Mouse (Mus musculus) liver, embryonic 13.5 days (tissue): ENCODE measurements around the gene Dld. TPM values are rescaled to one million over a fixed set of nuclear protein-coding genes. Genes with fewer than 3 reads are reported as not detected.

Source experiments
- ATAC-seq: fragments of 200-750 bp; cut with Nextera tagmentation; 2 replicates; pipeline ENCODE4 v1.8.0; 2017; ENCODE audit warnings: low read depth, mild to moderate bottlenecking, moderate number of reproducible peaks, moderate library complexity
- DNase-seq: peaks from one replicate; pipeline ENCODE4 v3.0.0; 2022
- H3K27ac ChIP-seq: fragments of 300-500 bp; sonication (generic); 2 replicates; pipeline ENCODE4 v1.5.1; 2015; ENCODE audit warnings: moderate library complexity, mild to moderate bottlenecking, inconsistent platforms
- H3K27me3 ChIP-seq: fragments of 300-500 bp; sonication (generic); 2 replicates; pipeline ENCODE4 v1.6.1; 2015; ENCODE audit warnings: mild to moderate bottlenecking, inconsistent platforms
- H3K36me3 ChIP-seq: fragments of 300-500 bp; sonication (generic); 2 replicates; pipeline ENCODE4 v1.6.1; 2015; ENCODE audit warnings: mild to moderate bottlenecking, inconsistent platforms
- H3K4me1 ChIP-seq: fragments of 300-500 bp; sonication (generic); replicated peaks from 2 replicates; pipeline ENCODE4 v1.6.1; 2015; ENCODE audit warnings: inconsistent platforms
- H3K4me2 ChIP-seq: fragments of 300-500 bp; sonication (generic); 2 replicates; pipeline ENCODE4 v1.6.1; 2015; ENCODE audit warnings: inconsistent platforms, mild to moderate bottlenecking, moderate library complexity
- H3K4me3 ChIP-seq: fragments of 300-500 bp; sonication (generic); replicated peaks from 2 replicates; pipeline ENCODE4 v1.5.1; 2015; ENCODE audit warnings: mild to moderate bottlenecking, inconsistent platforms
- H3K9ac ChIP-seq: fragments of 300-500 bp; sonication (generic); 2 replicates; pipeline ENCODE4 v1.6.1; 2015; ENCODE audit warnings: mild to moderate bottlenecking, inconsistent platforms
- H3K9me3 ChIP-seq: fragments of 300-500 bp; sonication (generic); replicated peaks from 2 replicates; pipeline ENCODE4 v1.6.1; 2016; ENCODE audit warnings: inconsistent platforms
- WGBS: fragments of 180-500 bp; shearing (Covaris S2); methylation state at CpG from one replicate; pipeline ENCODE4 v1.1.7; 2015; ENCODE audit not compliant: insufficient replicate concordance; 5-methylcytosine and 5-hydroxymethylcytosine counted together
- polyA plus RNA-seq: library from polyadenylated mRNA; unstranded; fragments of >200 nt; fragmentation: Nextera tagmentation; extraction: Ambion mirVana; gene quantifications from 2 replicates; pipeline ENCODE4 v1.2.1, GENCODE M21; 2015

Dld gene
- polyA plus RNA-seq, 1 experiment from 2014 or later: 94.1 TPM

- Histone ChIP-seq H3K4me1 (no peaks in the 10 kb centered on the region), H3K4me2 (no peak overlapping the region), H3K9me3 (no peaks in the 10 kb centered on the region), H3K27me3 (no peaks in the 10 kb centered on the region), H3K36me3 (no peaks in the 10 kb centered on the region), H3K27ac (no peak overlapping the region), H3K4me3 (no peak overlapping the region), H3K9ac (no peak overlapping the region)
- WGBS: 56% methylated on average over 5 of the region's 5 CpGs
- ATAC-seq: no peak
- DNase-seq: no peak
Observed at GRCm38 (mm10) chr12:31306075-31306675, 45.1 kb downstream of the Dld start.

- no peak overlapping the region for H3K4me2 ChIP-seq
- H3K27me3 ChIP-seq: no peaks in the 10 kb centered on the region
- 74% methylated on average over 16 of the region's 16 CpGs for WGBS
- H3K4me1 ChIP-seq: no peaks in the 10 kb centered on the region
- H3K9me3 ChIP-seq: no peaks in the 10 kb centered on the region
- no peak overlapping the region for H3K4me3 ChIP-seq
- H3K27ac ChIP-seq: no peak overlapping the region
- ATAC-seq (no peak), DNase-seq (no peak)
- no peaks in the 10 kb centered on the region for H3K36me3 ChIP-seq
- no peak overlapping the region for H3K9ac ChIP-seq
Observed at GRCm38 (mm10) chr12:31302766-31303511, 48.3 kb downstream of the Dld start.

GRCm38 (mm10) chr12:31302266-31302665 lies 49.0 kb downstream of the Dld start:
- no peak for ATAC-seq
- Histone ChIP-seq H3K27me3 (no peaks in the 10 kb centered on the region), H3K36me3 (no peaks in the 10 kb centered on the region), H3K9me3 (no peaks in the 10 kb centered on the region), H3K27ac (no peak overlapping the region), H3K4me1 (no peaks in the 10 kb centered on the region), H3K4me3 (no peak overlapping the region), H3K4me2 (no peak overlapping the region), H3K9ac (no peak overlapping the region)
- WGBS: 64% methylated on average over 5 of the region's 5 CpGs
- no peak for DNase-seq

- Histone ChIP-seq H3K36me3 (no peaks in the 10 kb centered on the region), H3K9ac (no peak overlapping the region)
- WGBS: 84% methylated on average over 9 of the region's 9 CpGs
Observed at GRCm38 (mm10) chr12:31300276-31300675, 51.0 kb downstream of the Dld start.

GRCm38 (mm10) chr12:31299676-31300197 lies 51.5 kb downstream of the Dld start:
- no peak overlapping the region for H3K4me2 ChIP-seq
- WGBS: 53% methylated on average over 14 of the region's 14 CpGs
- no peak overlapping the region for H3K27ac ChIP-seq
- H3K27me3 ChIP-seq: no peaks in the 10 kb centered on the region
- no peaks in the 10 kb centered on the region for H3K36me3 ChIP-seq
- ATAC-seq: no peak
- no peaks in the 10 kb centered on the region for H3K9me3 ChIP-seq
- H3K9ac ChIP-seq: no peak overlapping the region
- DNase-seq: no peak
- H3K4me1 ChIP-seq: peaks cover 2% of the 10 kb centered on the region; the same call in 1 of the 2 replicates
- no peak overlapping the region for H3K4me3 ChIP-seq

More at GRCm38 (mm10) chr12:31300276-31300675, 51.0 kb downstream of the Dld start:
- H3K4me3 ChIP-seq: no peak overlapping the region
- no peak overlapping the region for H3K4me2 ChIP-seq
- H3K4me1 ChIP-seq: no peaks in the 10 kb centered on the region
- ATAC-seq (no peak), DNase-seq (no peak)
- no peaks in the 10 kb centered on the region for H3K9me3 ChIP-seq
- no peak overlapping the region for H3K27ac ChIP-seq
- H3K27me3 ChIP-seq: no peaks in the 10 kb centered on the region

GRCm38 (mm10) chr12:31299126-31299525 lies 52.1 kb downstream of the Dld start:
- 71% methylated on average over 3 of the region's 3 CpGs for WGBS
- no peak overlapping the region for H3K27ac ChIP-seq
- H3K9me3 ChIP-seq: no peaks in the 10 kb centered on the region
- peaks cover 4% of the 10 kb centered on the region; the same call in 1 of the 2 replicates for H3K4me1 ChIP-seq
- H3K9ac ChIP-seq: no peak overlapping the region
- DNase-seq: no peak
- ATAC-seq: no peak
- no peak overlapping the region for H3K4me3 ChIP-seq
- no peaks in the 10 kb centered on the region for H3K36me3 ChIP-seq
- H3K4me2 ChIP-seq: no peak overlapping the region
- no peaks in the 10 kb centered on the region for H3K27me3 ChIP-seq

GRCm38 (mm10) chr12:31298530-31298929 lies 52.7 kb downstream of the Dld start:
- Histone ChIP-seq H3K9me3 (no peaks in the 10 kb centered on the region), H3K4me2 (no peak overlapping the region), H3K27me3 (no peaks in the 10 kb centered on the region), H3K36me3 (no peaks in the 10 kb centered on the region), H3K9ac (no peak overlapping the region), H3K27ac (no peak overlapping the region), H3K4me3 (no peak overlapping the region), H3K4me1 (peaks cover 6% of the 10 kb centered on the region; the same call in 1 of the 2 replicates)
- ATAC-seq (no peak), DNase-seq (no peak)
- 68% methylated on average over 8 of the region's 8 CpGs for WGBS

- Histone ChIP-seq H3K9ac (no peak overlapping the region), H3K36me3 (no peaks in the 10 kb centered on the region), H3K9me3 (no peaks in the 10 kb centered on the region), H3K4me1 (peaks cover 6% of the 10 kb centered on the region; the same call in 1 of the 2 replicates), H3K4me3 (no peak overlapping the region), H3K4me2 (no peak overlapping the region), H3K27me3 (no peaks in the 10 kb centered on the region), H3K27ac (no peak overlapping the region)
- 77% methylated on average over 4 of the region's 4 CpGs for WGBS
- ATAC-seq: no peak
- DNase-seq: no peak
Observed at GRCm38 (mm10) chr12:31298122-31298521, 53.1 kb downstream of the Dld start.

- Histone ChIP-seq H3K4me3 (no peak overlapping the region), H3K4me2 (no peak overlapping the region), H3K9ac (no peak overlapping the region), H3K9me3 (no peaks in the 10 kb centered on the region), H3K27ac (no peak overlapping the region), H3K36me3 (no peaks in the 10 kb centered on the region), H3K27me3 (no peaks in the 10 kb centered on the region), H3K4me1 (peaks cover 6% of the 10 kb centered on the region; the same call in 1 of the 2 replicates)
- DNase-seq: no peak
- 37% methylated on average over 4 of the region's 4 CpGs for WGBS
- ATAC-seq: no peak
Observed at GRCm38 (mm10) chr12:31296097-31296496, 55.2 kb downstream of the Dld start.

GRCm38 (mm10) chr12:31295505-31295904 lies 55.7 kb downstream of the Dld start:
- Histone ChIP-seq H3K9ac (no peak overlapping the region), H3K4me1 (peaks cover 6% of the 10 kb centered on the region; the same call in 1 of the 2 replicates), H3K4me2 (no peak overlapping the region), H3K27me3 (no peaks in the 10 kb centered on the region), H3K36me3 (no peaks in the 10 kb centered on the region), H3K9me3 (no peaks in the 10 kb centered on the region), H3K27ac (no peak overlapping the region), H3K4me3 (no peak overlapping the region)
- ATAC-seq (no peak), DNase-seq (no peak)
- WGBS: 53% methylated on average over 3 of the region's 3 CpGs

- Histone ChIP-seq H3K9ac (no peak overlapping the region), H3K9me3 (no peaks in the 10 kb centered on the region), H3K27me3 (no peaks in the 10 kb centered on the region), H3K27ac (no peak overlapping the region), H3K36me3 (no peaks in the 10 kb centered on the region), H3K4me1 (peaks cover 6% of the 10 kb centered on the region; the same call in 1 of the 2 replicates), H3K4me3 (no peak overlapping the region), H3K4me2 (0 out of 2 replicates have a peak overlapping the region, but pooled peaks have one; percentile 17)
- ATAC-seq (no peak), DNase-seq (no peak)
- WGBS: 71% methylated on average over 11 of the region's 11 CpGs
Observed at GRCm38 (mm10) chr12:31294996-31295395, 56.3 kb downstream of the Dld start.
